Mouse (Mus musculus) left cerebral cortex, adult 8-10 months (tissue): ENCODE results near the gene Paip2b. TPM values are rescaled to one million over a fixed set of nuclear protein-coding genes. Genes with fewer than 3 reads are reported as not detected.
A peak's percentile ranks its signal among the peaks of the same experiment; 100 is the strongest.
"Not testable (repeated sequence)": the region's sequence is repeated elsewhere in the genome, so short reads cannot be mapped to it uniquely, and the experiment has no call there.

Experiments used
- DNase-seq, 2 experiments: peaks; one replicate each; pipeline ENCODE4 v3.0.0; 2022; ENCODE audit warnings: low spot score in 2 of 2
- total RNA-seq, 4 experiments: library from RNA; stranded (reverse); gene quantifications; 2 replicates each; pipeline ENCODE4 v1.2.4; 2022

Gene Paip2b
- total RNA-seq, 4 experiments from 2014 or later, result 57.6 to 68.0 (median 64.7) TPM

GRCm38 (mm10) chr6:83802033-83802432 lies 29.5 kb downstream of the Paip2b start:
- DNase-seq, result no peak

- DNase-seq, result no peak
Measured at GRCm38 (mm10) chr6:83796686-83797085, 34.9 kb downstream of the Paip2b start.

GRCm38 (mm10) chr6:83795492-83795900 lies 36.0 kb downstream of the Paip2b start:
- DNase-seq, result peak in 1 of 2 experiments; percentile 47

GRCm38 (mm10) chr6:83794760-83795296 lies 36.7 kb downstream of the Paip2b start, which contains the start of gene Nagk:
TSS of gene Nagk (plus strand) at chr6:83794982.
- peak; percentile 91 to 94 for DNase-seq

DNA sequence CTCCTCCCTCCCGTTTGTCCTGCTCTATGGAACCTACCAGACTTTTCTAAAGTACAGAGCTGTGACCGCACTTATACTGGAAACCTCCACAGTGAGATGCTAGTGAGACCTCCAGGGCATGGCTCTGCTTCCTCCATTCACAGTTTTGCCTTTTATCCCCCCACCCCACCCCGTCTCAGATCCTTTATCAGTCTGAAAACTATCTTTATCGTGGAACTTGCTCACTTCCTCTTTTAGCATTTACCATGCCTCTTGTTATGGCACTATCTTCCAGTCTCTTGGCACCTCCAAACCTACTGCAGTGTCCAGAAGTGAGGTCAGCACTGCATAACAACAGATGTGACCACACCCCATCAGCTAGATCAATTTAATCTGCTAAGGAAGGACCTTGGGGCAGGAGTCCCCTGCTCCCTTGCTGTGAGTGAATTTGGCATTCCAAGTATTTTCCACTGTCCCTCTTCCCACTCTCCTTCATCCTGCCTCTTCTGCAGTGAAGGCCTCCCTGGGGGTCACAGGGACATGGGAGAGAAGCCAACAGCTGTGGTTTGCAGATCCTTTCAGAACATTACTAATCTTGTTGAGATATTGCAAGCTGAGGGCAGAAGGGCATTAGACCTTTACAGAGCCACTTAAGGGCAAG lies 40.2 kb downstream of the Paip2b start:
- no peak for DNase-seq

- DNase-seq, result not testable (repeated sequence)
Measured at GRCm38 (mm10) chr6:83790533-83790932, 41.0 kb downstream of the Paip2b start.

DNA sequence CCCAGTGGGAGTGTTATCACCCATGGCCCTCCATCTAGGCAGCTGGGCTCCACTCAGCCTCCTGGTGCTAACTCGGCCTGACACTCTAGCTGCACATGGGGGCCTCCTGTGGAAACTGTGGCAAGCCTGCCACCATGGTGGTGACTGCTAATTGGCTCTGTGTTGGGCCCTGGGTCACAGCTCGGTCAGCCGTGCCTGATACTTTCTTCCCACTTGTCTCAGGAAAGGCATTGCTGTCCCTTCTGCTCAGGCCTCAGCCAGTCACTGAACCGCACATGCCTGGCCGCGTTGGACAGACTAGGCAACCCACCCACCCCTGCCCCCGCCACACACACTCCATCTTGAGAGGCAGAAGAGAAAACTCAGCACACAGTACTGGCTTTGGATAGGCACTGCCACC lies 43.0 kb downstream of the Paip2b start:
- no peak for DNase-seq

- no peak for DNase-seq
Measured at GRCm38 (mm10) chr6:83786426-83786825, 45.1 kb downstream of the Paip2b start.

DNA sequence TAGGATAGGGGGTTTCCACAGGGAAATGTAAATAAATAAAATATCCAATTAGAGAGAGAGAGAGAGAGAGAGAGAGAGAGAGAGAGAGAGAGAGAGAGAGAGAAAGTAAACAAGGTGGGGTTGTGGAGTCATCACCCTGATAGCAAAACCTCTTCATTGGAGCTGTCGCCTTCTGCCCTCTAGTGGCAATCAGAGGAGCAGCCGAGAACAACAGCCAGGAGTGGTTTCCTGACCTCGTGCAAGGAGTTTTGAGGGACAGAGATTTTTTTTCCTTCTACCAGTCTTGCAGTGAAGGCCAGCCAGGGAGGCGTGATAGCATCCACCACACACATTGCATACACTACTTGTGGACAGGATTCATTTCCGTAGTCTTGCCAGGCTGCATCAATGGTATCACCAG lies 52.5 kb downstream of the Paip2b start:
- DNase-seq, result no peak

- no peak for DNase-seq
Measured at GRCm38 (mm10) chr6:83778306-83778705, 53.2 kb downstream of the Paip2b start.

DNA sequence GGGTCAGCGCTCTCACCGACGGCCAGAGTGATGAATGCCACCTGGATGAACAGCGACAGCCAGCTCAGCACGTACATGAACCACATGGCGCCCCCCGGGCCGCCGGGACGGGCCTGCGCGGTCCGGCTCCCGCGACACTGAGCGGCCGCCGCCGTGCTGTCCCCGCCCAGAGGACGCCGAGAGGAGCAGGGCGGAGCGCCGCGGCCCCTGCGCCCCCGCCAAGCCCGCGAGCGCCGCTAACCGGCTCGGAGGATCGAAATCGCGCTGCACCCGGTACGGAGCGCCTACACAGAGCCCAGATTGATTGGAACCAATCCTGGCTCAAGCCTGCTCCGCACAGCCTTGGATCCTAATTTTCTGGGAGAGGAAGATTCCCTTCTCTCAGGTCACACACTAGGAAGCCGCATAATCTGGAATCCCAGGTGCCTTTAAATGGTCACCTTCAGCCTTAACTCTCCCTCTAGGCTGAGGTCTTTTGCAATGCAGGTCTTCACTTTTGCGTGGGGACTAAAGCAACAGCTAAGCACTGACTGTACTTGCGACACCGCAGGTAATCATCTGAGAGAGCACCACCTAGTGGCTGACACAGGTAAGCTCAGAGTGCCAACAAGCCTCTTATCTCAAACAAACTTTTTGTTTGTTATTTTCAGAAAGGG lies 55.8 kb downstream of the Paip2b start, which contains the start of gene Tex261:
Gene Tex261, minus strand, starts transcription at position 176 of the 656 bp plus-strand sequence.
- DNase-seq, result peak; percentile 75 to 86

GRCm38 (mm10) chr6:83774781-83775563 lies 56.6 kb downstream of the Paip2b start:
- no peak for DNase-seq

- DNase-seq, result no peak
Measured at GRCm38 (mm10) chr6:83774126-83774525, 57.4 kb downstream of the Paip2b start.

GRCm38 (mm10) chr6:83768485-83768884 lies 63.1 kb downstream of the Paip2b start:
- no peak for DNase-seq

GRCm38 (mm10) chr6:83766982-83767381 lies 64.6 kb downstream of the Paip2b start:
- no peak for DNase-seq

- DNase-seq, result no peak
Measured at GRCm38 (mm10) chr6:83762880-83763431, 68.6 kb downstream of the Paip2b start.

GRCm38 (mm10) chr6:83762344-83762743 lies 69.2 kb downstream of the Paip2b start, which contains the start of gene Ankrd53:
TSS of gene Ankrd53 (plus strand) at chr6:83762644.
- no peak for DNase-seq

- no peak for DNase-seq
Measured at GRCm38 (mm10) chr6:83756051-83756450, 75.5 kb downstream of the Paip2b start.
